Mouse (Mus musculus): ENCODE measurements at regions not wholly inside any gene's neighbourhood (a gene's known extent, or its start where the extent isn't known, plus 50 kb on each side); places are given as distances from the start of the nearest gene placed in this dataset.

GRCm38 (mm10) chr16:18683556-18683955, 53.8 kb upstream of the Sept5 start:
- DNase-seq = peak; percentile 42

DNA sequence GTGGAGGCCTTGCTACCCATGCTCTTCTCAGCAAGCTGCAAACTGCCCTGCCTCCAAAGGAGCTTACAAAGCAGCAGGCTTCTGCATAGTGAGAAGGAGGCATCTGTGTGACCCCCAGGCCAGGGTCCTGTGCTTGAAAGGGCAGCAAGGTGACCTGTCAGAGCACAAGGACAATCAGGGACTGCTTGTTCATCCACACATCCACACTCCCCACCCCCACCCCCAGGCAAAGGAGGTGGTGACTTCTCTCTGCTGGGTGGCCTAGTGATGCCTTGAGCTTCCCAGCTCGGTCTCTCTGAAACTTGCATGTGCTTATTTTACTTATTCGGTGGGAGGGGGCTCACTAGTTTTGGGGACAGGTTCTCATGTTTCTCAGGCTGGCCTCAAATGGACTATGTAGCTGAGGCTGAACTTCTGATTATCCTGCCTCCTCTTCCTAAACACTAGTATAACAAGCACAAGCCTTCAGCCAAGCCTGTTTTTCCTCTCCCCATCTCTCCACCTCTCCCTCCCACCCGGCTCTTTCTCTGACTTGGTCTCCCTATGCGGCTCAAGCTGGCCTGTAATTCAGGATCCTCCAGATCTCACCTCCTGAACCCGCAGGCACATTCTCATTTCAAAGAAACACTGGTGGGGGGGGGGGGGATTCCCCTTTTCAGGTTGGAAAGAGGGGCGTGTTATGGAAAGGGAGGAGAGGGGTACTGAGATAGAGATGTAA, 56.4 kb upstream of the Sept5 start:
- DNase-seq = peak; percentile 47

GRCm38 (mm10) chr16:18686916-18687315, 57.2 kb upstream of the Sept5 start:
- peak; percentile 94 for DNase-seq

DNA sequence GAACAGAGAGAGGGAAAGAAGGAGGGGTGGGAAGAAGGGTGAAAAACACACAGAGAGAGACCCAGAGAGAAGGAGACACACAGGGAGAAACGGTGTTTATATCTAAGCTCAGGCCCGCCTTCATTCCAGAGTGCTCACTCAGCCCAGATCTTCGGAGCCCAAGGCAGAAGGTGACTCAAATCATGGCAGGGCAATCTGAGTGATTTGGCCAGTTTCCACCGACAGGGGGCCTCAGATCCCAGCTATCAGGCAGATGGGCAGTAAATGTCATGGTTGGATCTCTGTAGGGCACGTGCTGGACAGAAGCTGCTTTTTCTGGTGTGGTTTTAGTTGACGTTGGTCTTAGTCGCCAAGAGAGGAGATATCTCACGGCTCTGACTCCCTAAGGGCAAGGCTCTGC, 57.6 kb upstream of the Sept5 start:
- peak; percentile 83 for DNase-seq

DNA sequence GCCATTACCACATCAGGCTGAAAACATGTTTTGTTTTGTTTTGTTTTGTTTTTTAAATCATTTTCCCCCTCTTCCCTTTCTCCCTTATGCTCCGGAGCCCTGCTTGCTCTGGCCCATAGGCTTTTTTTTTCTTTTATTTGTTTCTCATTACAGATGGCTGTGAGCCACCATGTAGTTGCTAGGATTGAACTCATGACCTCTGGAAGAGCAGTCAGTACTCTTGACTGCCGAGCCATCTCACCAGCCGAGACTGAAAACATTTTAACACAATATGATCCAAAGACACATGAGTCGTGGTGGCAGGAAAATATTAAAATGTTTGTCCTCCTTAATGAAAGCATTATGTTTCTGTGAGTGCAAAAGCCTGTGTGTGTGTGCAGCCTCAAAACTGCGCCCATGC, 65.8 kb upstream of the Sept5 start:
- no peak for DNase-seq

DNA sequence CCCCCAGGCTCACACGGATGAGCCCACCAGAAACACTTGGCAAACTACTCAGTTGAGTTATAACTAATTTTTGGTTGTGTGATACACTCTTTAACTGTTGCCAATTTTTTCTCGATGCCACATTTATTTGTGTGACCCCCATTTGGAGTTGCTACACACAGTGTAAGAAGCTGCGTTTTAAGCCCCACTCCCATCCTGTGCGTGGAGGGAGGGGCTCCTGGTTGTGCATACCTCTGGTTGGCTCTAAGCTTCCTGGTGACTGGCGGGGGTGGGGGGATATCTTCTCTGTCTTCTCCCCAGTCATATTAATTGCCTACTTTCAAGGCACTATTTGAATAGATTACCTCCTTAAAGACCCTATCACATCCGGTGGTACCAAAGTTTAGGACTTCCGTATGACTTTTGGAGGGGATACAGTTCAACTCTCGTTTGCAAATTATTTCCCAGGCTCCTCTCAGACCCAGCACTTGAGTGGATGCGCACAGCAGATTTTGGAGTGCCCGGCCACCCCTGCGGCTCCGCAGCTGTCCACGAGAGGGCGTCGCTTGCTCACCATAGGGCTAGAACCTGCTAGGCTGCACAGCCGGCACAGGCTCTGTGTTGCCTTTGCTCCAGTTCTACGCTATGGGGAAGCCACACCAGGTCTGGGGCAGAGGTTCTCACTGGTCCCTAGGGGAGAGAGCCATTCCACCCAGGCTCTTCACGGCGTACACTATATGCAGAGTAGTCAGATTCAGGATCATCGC, 66.5 kb upstream of the Sept5 start:
- DNase-seq = peak; percentile 82

DNA sequence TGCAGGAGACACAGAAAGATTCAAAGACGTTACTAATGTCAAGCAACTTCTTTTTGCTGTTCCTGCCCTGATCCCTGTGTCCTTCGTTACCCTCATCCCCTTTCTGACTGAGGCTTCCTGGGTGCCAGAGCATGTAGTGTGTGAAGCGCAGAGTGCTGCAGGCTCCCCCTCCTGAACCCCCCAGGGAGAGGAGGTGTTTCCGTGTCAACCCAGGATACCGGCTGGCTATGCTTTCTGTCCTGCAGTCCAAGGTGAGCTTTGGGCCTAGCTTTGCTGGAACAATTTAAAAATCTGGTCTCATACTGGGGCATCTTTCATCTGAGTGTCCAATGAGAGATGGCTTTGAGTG, 67.0 kb upstream of the Sept5 start:
- no peak for DNase-seq

GRCm38 (mm10) chr16:18704126-18704525, 72.5 kb upstream of the Cldn5 start:
- no peak for DNase-seq

DNA sequence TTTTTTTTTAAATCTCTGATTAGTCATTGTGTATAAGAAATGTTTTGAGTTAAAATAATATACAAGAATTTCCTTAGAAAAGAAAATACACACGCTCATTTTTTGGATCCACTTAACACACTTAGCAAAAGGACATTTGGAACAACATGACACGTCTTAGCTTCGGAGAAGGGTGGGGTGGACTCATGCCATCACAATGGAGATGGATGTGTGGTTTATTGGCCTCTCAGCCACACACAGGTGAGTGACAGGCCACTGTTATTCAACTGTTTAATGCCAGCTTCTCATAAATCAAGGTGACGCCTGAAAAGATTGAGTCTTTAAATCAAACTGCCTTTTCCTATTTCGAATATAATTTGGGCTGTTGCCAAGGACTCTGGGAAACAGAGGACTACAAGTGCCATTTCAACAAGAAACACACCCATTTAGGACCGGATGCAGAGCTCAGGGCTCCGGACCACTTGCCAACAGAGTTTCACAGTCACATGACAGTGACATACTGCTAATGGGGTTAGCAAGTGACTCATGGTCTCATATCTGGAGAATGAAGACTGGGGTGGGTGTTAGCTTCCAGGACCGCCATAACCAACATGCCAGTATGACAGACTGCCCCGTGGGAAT, 71.5 kb upstream of the Cldn5 start:
- no peak for DNase-seq

DNA sequence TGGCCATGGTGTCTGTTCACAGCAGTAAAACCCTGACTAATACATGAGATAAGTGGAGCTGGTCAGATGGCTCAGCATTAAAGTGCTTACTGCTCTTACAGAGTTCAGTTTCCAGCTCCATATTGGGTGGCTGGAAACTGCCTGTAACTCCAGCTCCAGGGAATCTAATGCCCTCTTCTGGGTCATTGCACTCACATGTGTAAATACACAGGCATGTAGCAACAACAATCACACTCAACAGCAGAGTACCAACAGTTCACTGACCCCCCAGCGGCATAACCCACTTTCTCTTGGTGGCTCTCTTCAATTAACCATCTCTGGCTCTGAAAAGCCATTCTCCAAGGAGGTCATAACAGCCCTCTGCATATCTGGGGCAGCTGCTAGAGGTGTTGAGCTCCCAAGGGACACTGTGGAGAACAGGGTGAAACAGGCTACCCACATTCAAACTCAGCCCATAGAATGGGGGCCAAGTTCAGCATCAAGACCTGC, 65.0 kb upstream of the Cldn5 start:
- no peak for DNase-seq

DNA sequence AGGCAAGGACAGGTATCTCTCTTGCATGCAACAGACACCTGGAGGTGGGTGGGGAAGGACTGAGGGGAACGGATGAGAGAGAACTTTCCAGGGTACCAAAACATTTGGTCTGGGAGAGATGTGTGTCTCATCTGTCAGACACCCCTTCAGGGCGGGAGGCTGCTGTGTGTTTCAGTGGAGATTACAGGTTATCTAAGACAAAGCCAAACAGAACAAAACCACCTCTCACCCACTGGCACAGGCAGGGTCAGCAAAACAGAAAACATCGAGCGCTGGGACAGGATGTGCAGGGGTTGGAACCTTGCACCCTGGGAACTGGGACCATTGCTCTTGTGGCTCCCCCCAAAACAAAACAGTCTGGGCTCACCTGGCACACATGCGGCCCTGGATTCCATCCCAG, 63.6 kb upstream of the Cldn5 start:
- DNase-seq = no peak

GRCm38 (mm10) chr16:18715381-18715780, 61.3 kb upstream of the Cldn5 start:
- no peak for DNase-seq

GRCm38 (mm10) chr16:18718040-18718439, 58.6 kb upstream of the Cldn5 start:
- no peak for DNase-seq

DNA sequence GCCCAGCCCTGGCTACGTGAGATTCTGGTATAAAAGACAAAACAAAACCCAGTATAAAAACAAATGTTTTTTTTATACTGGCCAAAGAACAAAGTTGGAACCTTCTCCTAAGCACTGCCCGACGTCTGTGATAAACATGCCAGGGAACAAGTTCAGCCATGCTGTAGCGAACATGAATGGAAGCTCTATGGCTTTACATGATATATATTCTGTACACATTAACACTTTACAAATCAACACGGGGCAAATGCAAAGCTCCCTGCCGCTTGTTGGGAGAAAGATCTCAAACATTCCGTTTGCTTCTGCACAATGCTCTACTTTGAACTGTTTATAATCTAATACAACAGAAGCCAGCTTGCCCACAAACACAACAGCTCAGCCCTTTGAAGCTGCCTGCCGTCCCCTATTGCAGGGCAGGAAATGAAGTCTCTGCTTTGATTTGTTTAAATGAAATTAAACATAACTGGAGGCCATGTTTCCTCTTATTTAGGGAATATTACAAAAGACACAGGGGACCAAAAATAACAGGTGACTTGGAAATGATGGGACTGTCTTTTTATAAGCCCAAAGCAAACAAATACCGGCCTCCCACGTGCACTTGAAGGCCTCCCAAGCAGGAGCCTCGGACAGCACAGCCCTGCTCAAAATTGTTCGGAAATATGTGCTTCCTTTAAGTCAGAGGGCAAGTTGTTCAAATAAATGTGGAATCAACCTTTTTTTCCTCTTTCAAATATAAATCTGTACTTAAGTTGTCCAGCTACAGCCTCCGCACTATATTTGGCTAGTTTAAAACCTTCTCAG, 56.0 kb upstream of the Cldn5 start:
- no peak for DNase-seq

- DNase-seq = no peak
Measured at GRCm38 (mm10) chr16:18723186-18723843, 53.3 kb upstream of the Cldn5 start.

GRCm38 (mm10) chr16:18723874-18724273, 52.8 kb upstream of the Cldn5 start:
- DNase-seq = no peak

GRCm38 (mm10) chr16:18724706-18725105, 51.9 kb upstream of the Cldn5 start:
- DNase-seq = no peak
